Mouse (Mus musculus): Measurements from ENCODE around the gene Tgm5. TPM values are rescaled to one million over a fixed set of nuclear protein-coding genes. Genes with fewer than 3 reads are reported as not detected.
"Not testable (repeated sequence)": the region's sequence is repeated elsewhere in the genome, so short reads cannot be mapped to it uniquely, and the experiment has no call there.

Gene Tgm5
- polyA plus RNA-seq, 1 experiment from 2014 or later, result 0.68 TPM

GRCm38 (mm10) chr2:121038851-121039250 is 46.8 kb downstream of the Tgm5 start:
- WGBS, result 100% methylated on average over 1 of the region's 1 CpGs
- H3K4me1 ChIP-seq (replicated peaks); ATAC-seq (ENCODE audit: low read depth); H3K4me3 ChIP-seq; H3K27ac ChIP-seq (replicated peaks); H3K36me3 ChIP-seq; H3K9ac ChIP-seq; H3K27me3 ChIP-seq; H3K9me3 ChIP-seq; H3K4me2 ChIP-seq: not testable (repeated sequence)

DNA sequence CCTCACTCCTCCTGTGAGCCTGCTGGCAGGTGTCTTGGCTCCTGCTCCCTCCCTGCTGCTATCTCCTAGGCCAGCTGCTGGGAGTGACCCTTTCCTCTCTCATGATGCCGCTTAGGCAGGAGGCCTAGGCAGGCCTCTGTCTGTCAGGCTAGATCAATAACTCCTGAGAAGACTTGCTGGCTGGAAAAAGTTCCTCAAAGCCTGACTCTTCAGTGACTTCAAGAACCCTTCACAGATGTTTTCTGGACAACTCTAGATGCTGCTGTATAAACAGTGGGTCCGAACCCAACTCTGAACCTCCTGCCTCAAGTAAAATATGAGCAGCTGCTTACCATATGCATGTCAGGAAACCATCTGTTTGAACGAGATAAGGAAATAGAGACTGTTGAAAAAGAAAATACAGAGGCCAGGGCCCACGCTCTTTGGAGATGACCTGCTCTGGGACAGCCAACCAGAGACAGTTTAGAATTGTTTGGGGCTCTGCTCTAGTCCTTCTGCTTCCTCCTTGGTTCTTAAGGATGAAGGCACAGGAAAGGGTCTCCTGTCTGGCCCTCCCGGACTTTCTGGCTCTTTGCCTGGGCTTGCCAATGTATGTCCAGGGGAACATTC is 48.8 kb downstream of the Tgm5 start, which contains the start of gene Epb42:
Gene Epb42 (minus strand): TSS at position 340 of the 609 bp plus-strand sequence.
- no peak within 1 kb of the TSS for H3K9ac ChIP-seq
- no peaks in the 10 kb centered on the region for H3K27me3 ChIP-seq
- no peak within 1 kb of the TSS for H3K4me2 ChIP-seq
- no peaks in the 10 kb centered on the region for H3K9me3 ChIP-seq
- no peaks in the 10 kb centered on the region for H3K36me3 ChIP-seq
- no peak for ATAC-seq (ENCODE audit: low read depth)
- H3K4me3 ChIP-seq, result no peak within 1 kb of the TSS
- H3K4me1 ChIP-seq (replicated peaks), result no peaks in the 10 kb centered on the region
- WGBS, result 75% methylated on average over 5 of the region's 5 CpGs
- no peak within 1 kb of the TSS for H3K27ac ChIP-seq (replicated peaks)

DNA sequence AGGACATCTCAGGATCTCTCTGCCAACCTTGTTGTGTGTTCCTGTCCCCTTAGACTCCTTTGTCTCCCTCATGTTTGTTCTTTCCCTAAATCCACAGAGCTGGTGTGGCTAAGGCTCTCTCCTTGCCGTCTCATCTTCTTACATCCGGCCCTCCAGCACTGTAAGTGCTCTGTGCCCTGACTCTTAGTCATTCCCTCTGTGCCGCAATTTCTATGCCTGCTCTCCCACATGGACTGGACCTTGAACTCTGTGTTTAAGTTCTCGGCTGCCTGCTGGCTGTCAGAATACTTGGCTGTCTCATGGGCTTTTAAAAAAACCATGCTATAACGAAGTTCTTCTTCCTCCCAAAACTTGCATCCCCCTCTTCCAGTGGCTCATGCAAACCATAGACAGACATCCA is 62.7 kb downstream of the Tgm5 start:
- WGBS, result 76% methylated on average over 5 of the region's 5 CpGs

GRCm38 (mm10) chr2:121017151-121017550 is 68.5 kb downstream of the Tgm5 start:
- 87% methylated on average over 1 of the region's 1 CpGs for WGBS
- H3K4me2 ChIP-seq, result no peak overlapping the region
- peaks cover 5% of the 10 kb centered on the region; the same call in 1 of the 2 replicates for H3K9me3 ChIP-seq
- peaks cover 51% of the 10 kb centered on the region for H3K36me3 ChIP-seq
- H3K9ac ChIP-seq, result no peak overlapping the region
- no peaks in the 10 kb centered on the region for H3K27me3 ChIP-seq
- no peak overlapping the region for H3K27ac ChIP-seq (replicated peaks)
- H3K4me1 ChIP-seq (replicated peaks), result no peaks in the 10 kb centered on the region
- H3K4me3 ChIP-seq, result no peak overlapping the region
- ATAC-seq (ENCODE audit: low read depth), result no peak

More for the DNA sequence above, 62.7 kb downstream of the Tgm5 start:
- Histone ChIP-seq H3K4me3 (no peak overlapping the region), H3K9me3 (peaks cover under 1% of the 10 kb centered on the region; the same call in 1 of the 2 replicates), H3K27me3 (no peaks in the 10 kb centered on the region), H3K4me1 (replicated peaks) (no peaks in the 10 kb centered on the region), H3K9ac (no peak overlapping the region), H3K36me3 (peaks cover 2% of the 10 kb centered on the region), H3K4me2 (no peak overlapping the region), H3K27ac (replicated peaks) (no peak overlapping the region)
- no peak for ATAC-seq (ENCODE audit: low read depth)

GRCm38 (mm10) chr2:121016226-121016625 is 69.4 kb downstream of the Tgm5 start:
- H3K9ac ChIP-seq, result no peak overlapping the region
- 86% methylated on average over 9 of the region's 9 CpGs for WGBS
- H3K4me1 ChIP-seq (replicated peaks), result no peaks in the 10 kb centered on the region
- H3K4me2 ChIP-seq, result no peak overlapping the region
- no peak overlapping the region for H3K27ac ChIP-seq (replicated peaks)
- peaks cover 60% of the 10 kb centered on the region for H3K36me3 ChIP-seq
- no peak for ATAC-seq (ENCODE audit: low read depth)
- H3K27me3 ChIP-seq, result no peaks in the 10 kb centered on the region
- H3K9me3 ChIP-seq, result peaks cover 5% of the 10 kb centered on the region; the same call in 1 of the 2 replicates
- H3K4me3 ChIP-seq, result no peak overlapping the region

DNA sequence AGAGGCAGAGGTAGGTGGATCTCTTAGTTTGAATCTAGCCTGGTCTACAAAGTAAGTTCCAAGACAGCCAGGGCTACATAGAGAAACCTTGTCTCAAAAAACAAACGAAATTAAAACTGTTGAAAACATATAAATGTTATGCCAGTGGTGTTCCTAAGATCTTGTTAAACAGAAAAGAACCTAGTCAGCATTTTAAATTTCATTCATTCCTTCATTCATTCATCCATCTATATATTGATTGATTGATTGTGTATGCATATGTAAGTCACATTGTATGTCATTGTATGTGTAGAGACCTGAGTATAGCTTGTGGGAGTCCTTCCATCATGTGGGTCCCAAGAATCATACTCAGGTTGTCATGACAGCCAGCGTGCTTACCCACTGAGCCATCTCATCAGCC is 70.1 kb downstream of the Tgm5 start:
- Histone ChIP-seq H3K9me3 (peaks cover 5% of the 10 kb centered on the region; the same call in 1 of the 2 replicates), H3K4me1 (replicated peaks) (no peaks in the 10 kb centered on the region), H3K36me3 (peaks cover 66% of the 10 kb centered on the region), H3K9ac (no peak overlapping the region), H3K4me2 (no peak overlapping the region), H3K4me3 (no peak overlapping the region), H3K27ac (replicated peaks) (no peak overlapping the region), H3K27me3 (no peaks in the 10 kb centered on the region)
- no peak for ATAC-seq (ENCODE audit: low read depth)
- 91% methylated on average over 2 of the region's 2 CpGs for WGBS

GRCm38 (mm10) chr2:121012676-121013075 is 73.0 kb downstream of the Tgm5 start:
- ATAC-seq (ENCODE audit: low read depth), result no peak
- H3K4me3 ChIP-seq, result no peak overlapping the region
- no peaks in the 10 kb centered on the region for H3K27me3 ChIP-seq
- H3K4me2 ChIP-seq, result no peak overlapping the region
- no peak overlapping the region for H3K27ac ChIP-seq (replicated peaks)
- H3K36me3 ChIP-seq, result peaks cover 67% of the 10 kb centered on the region
- WGBS, result 91% methylated on average over 9 of the region's 9 CpGs
- H3K4me1 ChIP-seq (replicated peaks), result peaks cover 14% of the 10 kb centered on the region
- H3K9ac ChIP-seq, result no peak overlapping the region
- peaks cover 3% of the 10 kb centered on the region; the same call in 1 of the 2 replicates for H3K9me3 ChIP-seq

GRCm38 (mm10) chr2:121009071-121009677 is 76.5 kb downstream of the Tgm5 start:
- Histone ChIP-seq H3K9ac (peak overlapping the region; percentile 78), H3K27me3 (no peaks in the 10 kb centered on the region), H3K27ac (replicated peaks) (no peak overlapping the region), H3K4me1 (replicated peaks) (peaks cover 14% of the 10 kb centered on the region), H3K4me3 (peak overlapping the region; percentile 71), H3K9me3 (no peaks in the 10 kb centered on the region), H3K36me3 (peaks cover 36% of the 10 kb centered on the region), H3K4me2 (peak overlapping the region; percentile 90)
- 26% methylated on average over 5 of the region's 5 CpGs for WGBS
- ATAC-seq (ENCODE audit: low read depth), result no peak

- Histone ChIP-seq H3K27me3 (no peaks in the 10 kb centered on the region), H3K9ac (peak overlapping the region; percentile 78), H3K9me3 (no peaks in the 10 kb centered on the region), H3K4me3 (peak overlapping the region; percentile 71), H3K4me2 (peak overlapping the region; percentile 90), H3K27ac (replicated peaks) (peak overlapping the region; percentile 39; the same call in 1 of the 2 replicates), H3K4me1 (replicated peaks) (peaks cover 14% of the 10 kb centered on the region), H3K36me3 (peaks cover 32% of the 10 kb centered on the region)
- WGBS, result 1% methylated on average over 12 of the region's 12 CpGs
- peak; percentile 49 for ATAC-seq (ENCODE audit: low read depth)
Observed at GRCm38 (mm10) chr2:121008664-121009007, 77.0 kb downstream of the Tgm5 start.

GRCm38 (mm10) chr2:121007925-121008663 is 77.5 kb downstream of the Tgm5 start, which contains the start of gene Ccndbp1:
Gene Ccndbp1, plus strand, starts transcription at chr2:121008403.
- Histone ChIP-seq H3K27ac (replicated peaks) (peak within 1 kb of the TSS; percentile 57), H3K27me3 (no peaks in the 10 kb centered on the region), H3K9me3 (no peaks in the 10 kb centered on the region), H3K36me3 (peaks cover 29% of the 10 kb centered on the region), H3K4me1 (replicated peaks) (peaks cover 14% of the 10 kb centered on the region), H3K4me2 (peak within 1 kb of the TSS; percentile 90), H3K4me3 (peak within 1 kb of the TSS; percentile 71), H3K9ac (peak within 1 kb of the TSS; percentile 78)
- WGBS, result 2% methylated on average over 34 of the region's 34 CpGs
- ATAC-seq (ENCODE audit: low read depth), result peak; percentile 98

DNA sequence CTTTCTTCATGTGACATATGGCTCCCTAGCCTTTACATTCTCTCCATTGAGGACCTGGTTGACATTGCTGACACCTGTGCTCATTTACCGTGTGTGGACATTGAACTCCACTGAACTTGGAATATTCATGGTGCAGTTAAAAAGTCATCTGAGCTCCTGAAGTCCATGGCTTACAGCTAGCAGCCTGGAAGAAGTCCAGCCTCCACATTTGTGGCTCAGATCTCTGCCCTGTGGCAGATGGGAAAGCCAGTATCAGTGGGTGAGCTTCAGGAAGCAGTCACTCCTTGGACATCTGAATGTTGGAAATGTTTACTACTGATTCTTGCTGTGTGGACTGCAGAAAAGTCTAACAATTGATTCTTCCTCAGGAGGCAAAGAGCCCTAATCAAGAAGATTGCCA is 78.7 kb downstream of the Tgm5 start:
- no peak overlapping the region for H3K9ac ChIP-seq
- H3K4me1 ChIP-seq (replicated peaks), result peaks cover 14% of the 10 kb centered on the region
- no peaks in the 10 kb centered on the region for H3K27me3 ChIP-seq
- WGBS, result 92% methylated on average over 1 of the region's 1 CpGs
- no peak for ATAC-seq (ENCODE audit: low read depth)
- H3K4me2 ChIP-seq, result no peak overlapping the region
- no peak overlapping the region for H3K4me3 ChIP-seq
- peaks cover 18% of the 10 kb centered on the region for H3K36me3 ChIP-seq
- no peaks in the 10 kb centered on the region for H3K9me3 ChIP-seq
- no peak overlapping the region for H3K27ac ChIP-seq (replicated peaks)

Measured in neural tube, embryonic 13.5 days (tissue).